Mouse (Mus musculus): ENCODE measurements around the gene Amer3. TPM values are rescaled to one million over a fixed set of nuclear protein-coding genes. Genes with fewer than 3 reads are reported as not detected.
"Not testable (repeated sequence)": the region's sequence is repeated elsewhere in the genome, so short reads cannot be mapped to it uniquely, and the experiment has no call there.

Amer3 gene
- polyA plus RNA-seq, 1 experiment from 2014 or later: 0.04 TPM

DNA sequence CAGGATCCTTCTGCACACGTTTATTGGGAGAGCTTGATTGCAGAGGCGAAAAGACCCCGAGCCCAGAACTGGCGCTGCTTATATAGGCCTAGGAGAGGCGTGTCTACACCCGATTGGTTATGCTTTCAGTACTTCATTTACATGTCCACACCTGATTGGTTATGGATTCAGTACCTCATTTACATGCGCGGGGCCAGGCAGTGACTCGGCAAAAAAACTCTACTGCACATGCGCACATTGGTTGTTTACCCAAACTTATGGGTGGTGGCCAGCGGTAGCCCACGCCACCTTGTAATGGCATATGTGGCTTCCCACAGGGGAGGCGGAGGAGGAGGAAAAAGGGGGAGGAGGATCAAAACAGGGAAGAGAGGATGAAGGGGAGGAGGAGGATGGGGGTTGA, 40.7 kb downstream of the Amer3 start:
- H3K27me3 ChIP-seq; ATAC-seq (ENCODE audit: low FRiP score, low read depth); H3K27ac ChIP-seq; H3K4me3 ChIP-seq; H3K36me3 ChIP-seq; H3K9ac ChIP-seq; H3K4me2 ChIP-seq (replicated peaks); H3K4me1 ChIP-seq; H3K9me3 ChIP-seq: not testable (repeated sequence)
- 95% methylated on average over 13 of the region's 13 CpGs for WGBS

DNA sequence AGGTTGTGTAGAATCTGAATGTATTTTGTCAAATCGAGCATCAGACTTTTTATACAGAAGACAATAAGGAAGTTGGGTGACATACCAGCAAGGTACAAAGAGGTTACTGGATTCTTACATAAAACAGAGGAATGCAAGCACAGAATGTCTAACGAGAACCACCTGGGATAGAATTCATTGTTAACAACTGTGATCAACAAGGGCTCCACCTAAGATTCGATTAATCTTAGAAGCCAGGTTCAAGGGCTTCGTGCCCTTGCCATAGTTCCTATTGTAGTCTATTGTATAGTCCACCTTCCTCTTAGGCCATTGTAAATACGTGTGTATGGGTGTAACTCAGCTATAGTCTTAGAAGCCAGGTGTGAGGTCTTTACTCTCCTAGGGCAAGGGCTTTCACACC, 41.3 kb downstream of the Amer3 start:
- H3K27me3 ChIP-seq; H3K9ac ChIP-seq; H3K4me1 ChIP-seq; H3K9me3 ChIP-seq; ATAC-seq (ENCODE audit: low FRiP score, low read depth); H3K27ac ChIP-seq; H3K4me3 ChIP-seq; H3K36me3 ChIP-seq; H3K4me2 ChIP-seq (replicated peaks): not testable (repeated sequence)
- WGBS: 82% methylated on average over 5 of the region's 5 CpGs

DNA sequence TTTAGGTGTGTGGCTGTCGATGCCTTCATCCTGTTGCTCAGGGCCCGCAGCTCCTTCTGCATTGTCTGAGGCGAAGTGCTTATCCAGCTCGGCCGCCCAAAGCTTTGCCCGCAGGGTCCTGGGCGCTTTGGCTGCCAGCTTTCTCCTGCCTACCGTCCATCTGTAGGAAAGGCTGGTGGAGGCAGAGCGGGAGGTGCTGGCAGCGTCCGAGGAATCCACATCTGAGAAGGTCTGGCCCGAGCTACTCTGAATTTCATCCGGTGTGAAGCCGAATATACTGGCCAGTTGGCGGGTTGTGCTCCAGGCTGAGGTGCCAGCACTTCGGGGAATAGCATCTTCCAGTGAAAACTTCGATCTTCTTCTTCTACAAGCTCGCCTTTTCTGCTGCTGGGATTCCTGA, 56.3 kb downstream of the Amer3 start:
- Histone ChIP-seq H3K27me3 (no peaks in the 10 kb centered on the region), H3K4me2 (replicated peaks) (no peak overlapping the region), H3K9ac (no peak overlapping the region), H3K36me3 (no peaks in the 10 kb centered on the region), H3K9me3 (no peaks in the 10 kb centered on the region), H3K4me3 (no peak overlapping the region), H3K27ac (no peak overlapping the region), H3K4me1 (no peaks in the 10 kb centered on the region)
- ATAC-seq (ENCODE audit: low FRiP score, low read depth): no peak
- WGBS: 83% methylated on average over 18 of the region's 18 CpGs

Other genes starting within 250 kb of the Amer3 start
- 50.7 and 51.5 TPM in 2 replicates for gene Ccdc115, start 140.0 kb upstream of the Amer3 start, polyA plus RNA-seq (2015; fragmentation: Nextera tagmentation; extraction: Ambion mirVana)
- 74.9 and 81.3 TPM in 2 replicates for gene Imp4, start 139.8 kb upstream of the Amer3 start, polyA plus RNA-seq (2015; fragmentation: Nextera tagmentation; extraction: Ambion mirVana)
- gene Ptpn18, start 119.9 kb upstream of the Amer3 start, polyA plus RNA-seq (2015; fragmentation: Nextera tagmentation; extraction: Ambion mirVana): 12.5 and 19.3 TPM in 2 replicates
- not detected in 2 replicates for gene Prss39, start 81.2 kb upstream of the Amer3 start, polyA plus RNA-seq (2015; fragmentation: Nextera tagmentation; extraction: Ambion mirVana)
- gene Cfc1, start 44.0 kb upstream of the Amer3 start, polyA plus RNA-seq (2015; fragmentation: Nextera tagmentation; extraction: Ambion mirVana): 0.19 and 0.24 TPM in 2 replicates
- 0.11 TPM in 1 of 2 replicates, not detected in the other for gene Prss40, start 18.7 kb upstream of the Amer3 start, polyA plus RNA-seq (2015; fragmentation: Nextera tagmentation; extraction: Ambion mirVana)